Mouse (Mus musculus): Measurements from ENCODE around the gene Hspb1.

Hspb1 gene

DNA sequence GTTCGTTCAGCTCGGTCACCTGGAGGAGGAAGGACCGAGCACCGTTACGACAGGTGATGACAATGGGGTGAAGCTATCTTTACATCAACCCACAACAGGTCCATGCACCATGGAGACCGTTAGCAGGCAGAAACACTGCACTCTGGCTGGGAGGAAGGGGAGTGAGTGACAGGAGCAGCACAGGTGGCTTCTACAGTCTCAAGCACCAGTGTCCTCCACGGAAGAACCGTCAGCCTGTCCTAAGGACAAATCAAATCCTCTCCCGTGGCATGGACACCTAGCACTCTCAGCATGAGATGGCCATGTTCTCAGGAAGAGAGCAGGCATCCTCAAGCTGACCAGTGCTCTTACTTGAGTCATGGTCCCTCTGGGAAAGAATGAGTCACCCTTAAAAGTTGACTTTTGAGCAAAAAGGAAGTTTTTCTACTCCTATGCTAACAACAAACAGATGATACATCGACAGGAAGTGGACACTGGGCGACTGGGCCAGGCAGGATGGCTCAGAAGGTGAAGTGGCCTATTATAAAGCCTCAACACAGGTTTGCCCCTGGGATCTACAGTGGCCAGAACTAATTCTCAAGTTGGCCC is 24.0 kb downstream of the Hspb1 start:
- no peak for DNase-seq (ENCODE audit: low spot score in 2 of 2)

DNA sequence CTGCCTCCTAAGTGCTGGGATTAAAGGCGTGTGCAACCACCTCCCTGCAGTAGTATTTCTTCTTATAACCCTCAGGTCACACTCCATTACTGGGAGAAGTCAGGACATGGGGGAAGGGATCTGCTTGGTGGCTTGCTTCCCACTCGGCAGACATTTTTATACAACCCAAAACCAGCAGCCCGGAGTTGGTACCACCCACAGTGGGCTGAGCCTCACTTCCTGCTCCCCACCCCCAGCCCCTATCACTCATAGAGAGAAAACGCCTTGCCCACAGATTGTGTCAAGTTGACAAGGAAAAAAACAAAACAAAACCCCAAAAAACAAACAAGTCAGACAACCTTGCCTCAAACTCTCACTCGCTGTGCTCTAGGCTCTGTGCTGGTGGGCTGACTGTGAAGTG is 25.5 kb downstream of the Hspb1 start:
- no peak for DNase-seq (ENCODE audit: low spot score in 2 of 2)

DNA sequence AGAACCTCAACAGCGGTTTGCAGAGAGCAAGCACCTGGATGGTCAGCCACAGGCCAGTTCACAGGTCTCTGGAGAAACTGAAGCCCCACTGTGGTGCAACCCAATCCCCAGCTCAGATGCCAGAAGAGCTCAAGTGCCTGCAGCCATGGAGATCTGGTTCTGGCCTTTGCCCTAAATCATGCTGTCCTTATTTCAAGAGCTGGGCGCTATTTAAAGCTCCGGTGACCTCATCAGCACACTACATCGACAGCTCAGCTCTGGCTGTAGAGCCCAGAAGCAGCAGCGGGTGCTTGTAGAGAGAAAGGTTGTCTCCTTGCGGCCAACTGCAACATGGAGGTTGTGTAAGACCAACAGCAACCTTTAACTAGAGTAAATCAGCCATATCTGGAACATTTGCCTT is 26.4 kb downstream of the Hspb1 start:
- no peak for DNase-seq (ENCODE audit: low spot score in 2 of 2)

DNA sequence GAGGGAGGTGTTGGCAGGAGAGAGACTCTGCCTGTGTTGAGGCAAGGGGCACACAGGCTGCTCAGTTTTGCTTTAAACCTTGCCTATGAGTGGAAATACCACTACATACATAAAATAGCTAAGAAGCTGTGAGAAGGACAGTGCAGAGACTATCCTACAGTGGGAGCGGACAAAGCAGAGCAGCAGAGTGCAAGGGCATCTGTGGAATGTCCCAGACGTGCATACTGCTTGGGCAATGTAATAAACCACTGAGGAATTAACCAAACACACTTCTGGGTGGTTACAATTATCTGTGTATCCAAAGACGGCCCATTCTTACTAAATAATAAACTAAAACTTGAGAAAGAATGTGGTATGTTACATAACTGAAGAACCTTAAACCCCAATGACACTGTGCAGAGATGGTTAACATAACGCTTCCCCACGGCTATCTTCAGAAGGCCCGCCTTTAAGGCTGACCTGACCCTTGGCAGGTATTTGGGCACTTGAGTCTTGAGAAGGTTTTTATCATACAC is 28.4 kb downstream of the Hspb1 start:
- DNase-seq (ENCODE audit: low spot score in 2 of 2), result no peak

DNA sequence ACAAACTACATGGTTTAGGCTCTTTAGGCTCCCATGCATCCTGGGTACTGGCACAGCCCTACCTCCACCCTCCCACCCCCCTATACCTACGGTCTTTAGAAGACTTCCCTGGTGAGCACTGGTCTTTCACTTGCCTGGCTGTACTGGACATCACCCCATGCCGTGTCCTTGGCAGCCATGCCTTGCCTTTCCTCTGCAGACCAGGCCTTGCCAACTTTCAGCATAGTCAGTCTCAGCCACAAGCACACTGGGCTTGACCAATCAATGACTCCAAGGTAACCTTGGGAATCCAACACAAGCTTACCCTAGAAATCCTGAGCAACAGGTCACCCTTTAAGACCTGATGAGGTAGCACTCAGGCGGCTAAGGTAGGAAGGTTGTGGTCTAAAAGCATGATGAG is 28.9 kb downstream of the Hspb1 start:
- DNase-seq (ENCODE audit: low spot score in 2 of 2), result no peak

DNA sequence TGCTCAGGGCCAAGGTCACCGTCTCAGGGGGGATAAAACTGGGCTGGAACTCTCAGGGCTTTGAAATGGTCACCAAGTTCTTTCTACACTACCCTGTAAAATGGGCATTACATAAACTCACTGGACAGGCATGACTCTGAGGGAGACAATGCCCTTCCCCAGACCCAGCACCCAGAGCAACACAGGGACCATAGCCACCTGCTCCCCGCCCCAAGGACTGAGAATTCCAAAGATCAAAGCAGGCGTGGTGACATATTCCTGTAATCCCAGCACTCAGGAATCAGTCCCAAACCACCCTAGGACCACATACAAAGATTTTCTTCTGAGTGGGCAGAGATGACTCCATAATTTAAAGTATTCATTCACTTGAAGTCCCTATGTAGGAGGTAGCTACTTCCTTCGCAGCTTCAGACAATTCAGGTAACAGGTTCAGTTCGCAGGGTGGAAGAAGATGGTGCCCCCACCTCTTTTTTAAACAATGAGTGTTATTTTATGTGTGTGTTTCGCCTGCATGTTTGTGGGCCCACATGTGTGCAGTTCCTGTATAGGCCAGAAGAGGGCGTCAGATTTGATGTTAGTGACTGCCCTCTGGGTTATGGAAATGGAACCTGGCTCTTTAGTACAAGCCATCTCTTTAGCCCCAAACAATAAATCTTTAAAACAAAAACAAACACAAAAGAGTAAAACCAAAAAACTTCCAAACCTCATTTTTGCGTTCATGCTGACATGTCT is 29.8 kb downstream of the Hspb1 start:
- no peak for DNase-seq (ENCODE audit: low spot score in 2 of 2)

DNA sequence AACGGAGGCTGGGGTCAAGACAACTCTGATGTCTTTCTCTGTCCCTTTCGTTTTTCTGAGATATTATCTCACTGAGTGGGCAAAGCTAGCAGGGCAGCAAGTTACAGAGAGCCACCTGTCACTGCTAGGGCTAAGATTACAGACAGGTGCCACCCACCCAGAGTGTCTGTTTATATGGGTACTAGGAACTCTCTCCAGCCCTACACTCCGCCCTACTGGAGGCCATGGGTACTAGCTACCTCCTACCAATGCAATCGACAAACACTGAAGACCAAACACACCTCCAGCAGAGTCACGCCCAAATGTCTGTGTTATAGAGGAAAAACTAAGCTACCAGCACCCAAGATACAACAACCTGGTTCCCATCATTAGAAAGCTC is 30.3 kb downstream of the Hspb1 start:
- DNase-seq (ENCODE audit: low spot score in 2 of 2), result no peak

DNA sequence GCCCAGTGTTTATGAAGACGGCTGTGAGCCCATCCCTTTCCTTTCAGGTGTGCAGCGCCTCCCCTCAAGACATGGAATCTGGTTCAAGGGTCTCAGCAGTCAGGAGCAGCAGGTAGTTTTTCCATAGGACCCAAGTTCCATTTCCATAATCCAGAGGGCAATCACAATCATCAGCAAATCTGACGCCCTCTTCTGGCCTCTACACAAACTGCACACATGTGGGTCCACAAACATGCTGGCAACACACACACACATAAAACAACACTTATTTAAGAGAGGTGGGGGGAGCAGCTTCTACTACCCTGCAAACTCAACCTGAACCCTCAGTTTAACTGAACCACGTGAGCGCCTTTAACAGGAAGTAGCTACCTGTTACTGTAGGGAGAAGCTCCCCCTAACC is 30.9 kb downstream of the Hspb1 start:
- no peak for DNase-seq (ENCODE audit: low spot score in 2 of 2)

DNA sequence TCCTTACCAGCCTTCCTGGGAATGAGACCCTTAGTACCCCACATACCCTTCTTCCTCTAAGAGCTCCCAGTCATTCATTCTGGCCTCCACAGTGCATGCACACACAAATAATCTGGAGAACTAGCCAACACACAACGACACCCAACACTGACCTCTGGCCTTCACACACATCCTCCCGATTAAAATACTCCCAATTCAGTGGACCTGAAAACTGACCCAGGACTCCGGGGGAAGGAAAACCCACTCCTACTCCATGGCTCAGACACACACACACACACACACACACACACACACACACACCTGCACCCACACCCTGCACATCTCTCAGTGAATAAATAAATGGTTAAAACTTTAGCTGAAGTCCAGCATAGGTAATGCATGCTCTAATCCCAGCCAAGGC is 32.2 kb downstream of the Hspb1 start:
- DNase-seq (ENCODE audit: low spot score in 2 of 2), result no peak

DNA sequence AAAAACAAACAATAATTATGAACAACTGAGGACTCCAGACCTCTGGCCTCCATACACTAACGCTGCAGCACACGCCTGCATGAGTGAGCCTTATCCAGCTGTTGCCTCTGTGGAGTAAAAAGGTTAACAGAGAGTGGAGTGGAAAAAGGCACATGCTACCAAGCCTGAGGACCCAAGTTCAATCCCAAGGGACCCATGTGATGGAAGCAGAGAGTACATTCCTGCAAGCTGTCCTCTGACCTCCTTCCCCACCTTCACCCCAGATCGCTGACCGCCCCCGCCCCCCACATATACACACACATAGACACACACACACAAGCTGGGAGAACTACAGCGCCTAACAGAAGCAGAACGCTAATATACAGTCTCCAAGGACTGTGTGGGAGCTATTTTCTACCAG is 36.2 kb downstream of the Hspb1 start:
- no peak for DNase-seq (ENCODE audit: low spot score in 2 of 2)

DNA sequence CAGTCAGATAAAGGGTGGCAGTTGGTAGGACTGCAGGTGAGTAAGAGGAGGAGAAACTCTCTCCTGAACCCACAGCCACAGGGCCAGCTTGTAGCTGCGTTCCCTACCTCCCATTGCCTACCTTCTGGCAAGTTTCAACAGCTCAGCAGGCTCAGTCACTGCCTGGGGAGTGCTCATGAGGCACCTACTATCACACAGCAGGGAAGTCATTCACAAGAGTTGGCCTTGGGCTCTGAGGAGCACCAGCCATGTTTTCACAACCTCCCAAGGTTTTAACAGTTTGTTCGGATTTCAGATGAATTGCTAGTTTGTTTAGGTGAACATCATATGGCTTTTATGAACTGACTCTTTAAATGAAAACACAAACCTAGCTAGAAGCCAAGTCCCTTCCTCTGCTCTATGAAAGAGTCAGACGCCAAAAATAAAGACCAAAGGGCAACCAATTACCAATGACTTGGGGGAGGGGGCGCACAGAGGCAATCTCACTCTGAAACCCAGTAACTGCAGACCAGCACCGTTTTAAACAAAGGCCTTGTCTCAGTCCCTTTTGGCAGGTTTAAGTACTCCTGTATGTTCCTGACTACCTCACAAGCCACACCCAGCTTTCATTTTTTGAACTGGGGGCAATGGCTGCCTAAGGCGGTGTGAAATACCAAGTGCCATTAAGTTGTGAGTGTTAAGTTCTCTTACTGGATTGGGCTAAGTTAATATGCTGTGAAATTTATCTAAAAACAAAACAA is 42.1 kb downstream of the Hspb1 start:
- no peak for DNase-seq (ENCODE audit: low spot score in 2 of 2)

DNA sequence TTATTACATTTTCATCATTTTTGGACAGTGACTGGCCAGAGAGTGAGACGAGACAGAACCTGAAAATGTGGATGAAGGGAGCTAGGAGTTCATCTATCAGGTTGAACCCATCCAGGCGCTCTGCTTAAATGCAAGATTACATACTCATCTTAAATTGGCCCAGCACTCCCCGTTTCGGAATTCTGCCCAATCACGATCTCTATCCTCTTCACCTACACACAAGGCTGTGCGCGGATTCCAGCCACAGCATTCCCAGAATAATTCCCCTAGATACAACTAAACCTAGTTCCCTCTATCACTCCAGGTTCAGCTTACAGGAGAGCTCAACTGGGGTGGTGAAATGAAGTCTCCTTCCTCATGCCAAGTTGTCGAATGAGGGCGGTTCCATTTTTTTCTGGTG is 43.8 kb downstream of the Hspb1 start:
- DNase-seq (ENCODE audit: low spot score in 2 of 2), result no peak

DNA sequence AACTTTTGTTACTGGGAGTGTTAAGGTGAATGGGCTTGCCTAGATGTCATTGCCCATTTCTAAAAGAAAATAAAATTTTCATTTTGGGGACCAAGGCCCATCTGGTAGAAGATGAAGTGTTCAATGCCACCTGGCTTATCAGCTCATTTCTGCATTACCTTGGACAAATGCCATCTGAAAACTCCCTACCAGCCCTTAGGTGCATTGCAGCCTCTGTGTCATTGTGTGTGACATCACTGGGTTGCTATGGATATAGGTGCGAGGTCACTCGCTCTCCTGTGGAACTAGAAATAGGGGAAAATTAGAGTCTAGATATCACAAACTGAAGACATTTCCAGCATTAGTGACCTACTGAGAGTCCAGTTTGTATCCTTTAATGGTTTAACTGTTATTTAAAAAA is 44.6 kb downstream of the Hspb1 start:
- DNase-seq (ENCODE audit: low spot score in 2 of 2), result no peak

DNA sequence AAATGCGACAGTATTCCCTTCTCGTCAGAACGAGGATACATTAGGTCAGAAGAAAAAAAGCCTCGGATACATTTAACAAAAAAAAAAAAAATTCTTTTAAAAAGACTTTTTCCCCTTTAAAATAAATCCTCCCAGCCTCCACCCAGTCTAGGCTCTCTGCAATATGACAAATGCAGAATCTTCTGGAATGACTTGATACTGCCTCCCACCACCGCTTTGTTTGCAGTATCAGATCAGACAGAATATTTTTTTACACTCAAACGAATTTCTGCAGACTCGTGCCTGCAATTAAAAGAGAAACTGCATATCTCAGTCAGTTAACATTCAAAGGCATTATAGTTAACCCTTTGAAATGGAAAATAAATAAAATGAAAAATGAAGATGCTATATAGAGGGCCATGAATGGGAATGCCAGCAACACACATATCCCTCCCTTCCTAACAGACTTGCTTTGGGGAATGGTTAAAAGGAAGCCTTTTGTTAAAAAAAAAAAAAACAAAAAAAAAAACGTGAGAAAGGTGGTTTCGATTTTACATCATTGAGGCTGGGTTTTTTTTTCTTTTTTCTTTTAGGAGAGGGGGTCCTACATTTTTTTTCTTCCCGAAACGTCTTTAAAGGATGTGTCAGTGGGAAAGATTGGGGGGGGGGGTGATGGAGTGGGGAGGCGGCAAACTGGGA is 45.6 kb downstream of the Hspb1 start:
- no peak for DNase-seq (ENCODE audit: low spot score in 2 of 2)

DNA sequence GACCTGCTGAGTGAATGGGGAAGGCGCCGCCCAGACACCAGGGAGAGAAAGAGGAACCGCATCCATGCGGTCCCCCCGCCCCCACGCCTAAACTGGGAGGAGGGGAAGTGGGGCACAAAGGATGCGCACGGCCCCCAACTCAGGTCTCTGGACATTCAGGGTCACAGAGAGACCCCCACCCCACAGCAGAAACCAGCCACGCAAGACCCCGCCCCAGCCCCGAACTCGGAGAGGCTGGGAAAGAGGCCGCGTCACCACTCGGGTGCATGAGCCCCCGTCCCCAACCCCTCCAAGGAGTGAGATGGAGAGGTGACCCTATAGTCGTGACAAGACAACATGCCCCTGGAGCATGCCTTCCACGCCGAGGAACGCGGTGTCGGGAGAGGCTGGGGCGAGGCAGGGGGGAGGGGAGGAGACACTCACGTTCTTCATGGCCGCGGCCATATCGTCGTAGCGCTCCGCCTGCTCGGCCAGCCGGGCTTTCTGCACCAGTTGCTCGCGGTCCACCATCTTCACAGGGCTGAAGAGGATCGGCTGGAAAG is 46.3 kb downstream of the Hspb1 start:
- DNase-seq (ENCODE audit: low spot score in 2 of 2), result peak in 1 of 2 experiments; percentile 65

DNA sequence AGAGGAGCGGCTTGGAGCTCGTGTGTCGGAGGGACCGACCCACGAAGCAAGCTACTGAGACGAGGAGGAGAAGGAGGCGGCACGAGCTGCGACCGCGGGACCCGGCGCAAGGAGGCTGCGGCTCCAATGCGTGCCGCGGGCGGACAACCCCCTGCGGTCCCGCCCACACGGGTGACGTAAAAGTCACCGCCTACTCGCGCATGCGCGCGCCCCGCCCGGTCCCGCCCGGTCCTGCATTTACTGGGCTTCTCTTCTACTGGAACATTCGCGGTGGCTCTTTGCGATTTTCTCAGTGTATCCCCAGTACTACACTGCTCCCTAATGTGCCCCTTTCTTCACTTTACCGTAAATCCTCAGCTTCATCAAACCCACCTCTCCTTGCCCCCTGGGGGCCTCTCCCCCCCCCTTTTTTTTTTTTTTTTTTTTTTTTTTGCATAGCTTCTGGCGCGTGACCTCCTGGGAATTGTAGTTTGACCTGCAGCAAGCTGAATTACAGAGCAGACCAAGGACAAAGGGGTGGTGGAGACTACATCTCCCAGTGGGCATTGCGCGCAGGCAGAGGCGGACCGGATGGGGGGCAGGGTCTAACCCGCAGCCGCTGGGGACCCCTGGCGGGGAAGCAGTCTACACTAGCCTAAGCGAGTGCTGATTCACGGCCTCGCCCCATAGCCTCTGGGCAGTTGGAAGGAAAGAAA is 46.9 kb downstream of the Hspb1 start, which contains the start of gene Ywhag:
Gene Ywhag (minus strand): TSS at position 136 of the 695 bp plus-strand sequence.
- DNase-seq (ENCODE audit: low spot score in 2 of 2), result peak; percentile 94 to 96

DNA sequence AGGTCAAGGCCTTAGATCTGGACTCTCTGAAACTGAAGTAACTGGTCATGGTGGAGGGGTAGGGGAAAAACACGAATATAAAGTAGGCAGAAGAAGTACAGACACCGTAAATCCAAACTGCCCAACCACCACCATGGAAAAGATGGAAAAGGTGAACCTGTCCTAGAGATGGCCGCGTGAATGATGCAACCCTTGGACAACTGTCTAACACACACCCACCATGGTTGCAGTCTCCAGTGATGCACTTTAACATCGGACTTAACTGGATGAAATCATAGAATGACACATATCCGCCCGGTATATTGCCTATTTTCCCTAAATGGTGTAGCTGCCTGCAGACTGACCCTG is 47.4 kb downstream of the Hspb1 start:
- no peak for DNase-seq (ENCODE audit: low spot score in 2 of 2)

DNA sequence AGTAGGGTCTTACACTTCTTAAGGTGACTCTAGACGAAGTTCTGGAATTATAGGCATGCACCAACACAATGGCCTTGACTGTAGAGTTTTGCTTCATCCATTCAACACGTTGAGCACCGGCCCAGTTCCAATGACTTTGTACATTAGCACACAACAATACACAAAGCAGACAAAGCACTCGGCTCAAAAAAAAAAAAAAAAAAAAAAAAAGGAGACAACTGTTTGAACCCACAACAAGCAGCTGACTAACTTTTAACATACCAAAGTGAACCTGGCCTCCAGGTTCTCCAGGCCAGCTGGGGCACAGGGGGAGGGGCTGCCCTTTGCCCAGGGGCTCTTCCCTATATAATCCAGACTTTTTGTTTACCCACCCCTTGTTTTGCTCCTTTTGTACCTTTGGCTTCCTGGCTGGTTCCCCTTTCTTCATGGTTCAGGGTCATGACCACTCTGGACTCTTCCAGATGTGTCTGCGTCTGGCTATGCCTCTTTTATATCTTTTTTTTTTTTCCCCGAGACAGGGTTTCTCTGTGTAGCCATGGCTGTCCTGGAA is 48.0 kb downstream of the Hspb1 start:
- DNase-seq (ENCODE audit: low spot score in 2 of 2), result no peak

All from frontal cortex, postnatal 25 days (tissue).